Mouse (Mus musculus) hindbrain, embryonic 10.5 days (tissue): ENCODE measurements around the gene Camta1. TPM values are rescaled to one million over a fixed set of nuclear protein-coding genes. Genes with fewer than 3 reads are reported as not detected.

Experiments used
- DNase-seq: peaks from one replicate; pipeline ENCODE4 v3.0.0-alpha.2; 2017; ENCODE audit warnings: low spot score
- H3K27ac ChIP-seq: fragments of 300-500 bp; sonication (generic); 2 replicates; pipeline ENCODE4 v1.5.1; 2016; ENCODE audit warnings: mild to moderate bottlenecking, moderate library complexity
- H3K27me3 ChIP-seq: fragments of 300-500 bp; sonication (generic); 2 replicates; pipeline ENCODE4 v1.6.1; 2016; ENCODE audit warnings: mild to moderate bottlenecking; ENCODE audit not compliant: poor library complexity, insufficient read depth, severe bottlenecking
- H3K36me3 ChIP-seq: fragments of 300-500 bp; sonication (generic); 2 replicates; pipeline ENCODE4 v1.6.1; 2016; ENCODE audit warnings: mild to moderate bottlenecking, moderate library complexity
- H3K4me1 ChIP-seq: fragments of 300-500 bp; sonication (generic); replicated peaks from 2 replicates; pipeline ENCODE4 v1.6.1; 2016; ENCODE audit warnings: mild to moderate bottlenecking
- H3K4me3 ChIP-seq: fragments of 300-500 bp; sonication (generic); 2 replicates; pipeline ENCODE4 v1.5.1; 2016; ENCODE audit warnings: mild to moderate bottlenecking, moderate library complexity
- H3K9me3 ChIP-seq: fragments of 300-500 bp; sonication (generic); 2 replicates; pipeline ENCODE4 v1.6.1; 2016; ENCODE audit warnings: mild to moderate bottlenecking, moderate library complexity
- WGBS: fragments of 180-500 bp; shearing (Covaris S2); methylation state at CpG from one replicate; pipeline ENCODE4 v1.1.7; 2016; 5-methylcytosine and 5-hydroxymethylcytosine counted together
- polyA plus RNA-seq: library from polyadenylated mRNA; unstranded; fragments of >200 nt; fragmentation: Nextera tagmentation; extraction: Ambion mirVana; gene quantifications from 2 replicates; pipeline ENCODE4 v1.2.1, GENCODE M21; 2016

The Camta1 gene
- polyA plus RNA-seq, 1 experiment from 2014 or later: 140 TPM

- H3K36me3 ChIP-seq: no peaks in the 10 kb centered on the region
- no peak for DNase-seq
- WGBS: 88% methylated on average over 6 of the region's 6 CpGs
- 0 out of 2 replicates have a peak, but pooled peaks cover 3% of the 10 kb centered on the region for H3K9me3 ChIP-seq
- H3K4me1 ChIP-seq: peaks cover 27% of the 10 kb centered on the region
- no peak overlapping the region for H3K4me3 ChIP-seq
- H3K27me3 ChIP-seq: no peaks in the 10 kb centered on the region
- no peak overlapping the region for H3K27ac ChIP-seq
Observed at GRCm38 (mm10) chr4:151632321-151632720, 229.4 kb downstream of the Camta1 start.

- 0 out of 2 replicates have a peak, but pooled peaks cover 3% of the 10 kb centered on the region for H3K9me3 ChIP-seq
- 32% methylated on average over 10 of the region's 10 CpGs for WGBS
- peak overlapping the region; percentile 47 for H3K27ac ChIP-seq
- DNase-seq: no peak
- H3K4me3 ChIP-seq: no peak overlapping the region
- H3K27me3 ChIP-seq: peaks cover 2% of the 10 kb centered on the region; the same call in 1 of the 2 replicates
- H3K4me1 ChIP-seq: peaks cover 20% of the 10 kb centered on the region
- no peaks in the 10 kb centered on the region for H3K36me3 ChIP-seq
Observed at GRCm38 (mm10) chr4:151630664-151631063, 231.0 kb downstream of the Camta1 start.

GRCm38 (mm10) chr4:151630231-151630630 is 231.4 kb downstream of the Camta1 start:
- 32% methylated on average over 3 of the region's 3 CpGs for WGBS
- no peaks in the 10 kb centered on the region for H3K36me3 ChIP-seq

GRCm38 (mm10) chr4:151619541-151620016 is 242.1 kb downstream of the Camta1 start:
- Histone ChIP-seq H3K27ac (peak overlapping the region; percentile 76; the same call in 1 of the 2 replicates), H3K9me3 (peaks cover 5% of the 10 kb centered on the region; the same call in 1 of the 2 replicates), H3K4me3 (no peak overlapping the region), H3K27me3 (no peaks in the 10 kb centered on the region), H3K36me3 (no peaks in the 10 kb centered on the region), H3K4me1 (peaks cover 29% of the 10 kb centered on the region)
- 75% methylated on average over 14 of the region's 14 CpGs for WGBS
- DNase-seq: no peak

More at GRCm38 (mm10) chr4:151630231-151630630, 231.4 kb downstream of the Camta1 start:
- DNase-seq: no peak
- 0 out of 2 replicates have a peak, but pooled peaks cover 3% of the 10 kb centered on the region for H3K9me3 ChIP-seq
- peaks cover 2% of the 10 kb centered on the region; the same call in 1 of the 2 replicates for H3K27me3 ChIP-seq
- H3K4me1 ChIP-seq: peaks cover 19% of the 10 kb centered on the region
- H3K4me3 ChIP-seq: no peak overlapping the region
- no peak overlapping the region for H3K27ac ChIP-seq

GRCm38 (mm10) chr4:151618420-151619310 is 243.0 kb downstream of the Camta1 start:
- no peaks in the 10 kb centered on the region for H3K36me3 ChIP-seq
- peaks cover 29% of the 10 kb centered on the region for H3K4me1 ChIP-seq
- DNase-seq: peak; percentile 56
- peak overlapping the region; percentile 76 for H3K27ac ChIP-seq
- H3K27me3 ChIP-seq: no peaks in the 10 kb centered on the region
- H3K9me3 ChIP-seq: peaks cover 9% of the 10 kb centered on the region; the same call in 1 of the 2 replicates
- 35% methylated on average over 21 of the region's 21 CpGs for WGBS
- H3K4me3 ChIP-seq: peak overlapping the region; percentile 18; the same call in 1 of the 2 replicates

GRCm38 (mm10) chr4:151611621-151612020 is 250.1 kb downstream of the Camta1 start:
- no peak for DNase-seq
- 60% methylated on average over 6 of the region's 6 CpGs for WGBS
- H3K27me3 ChIP-seq: no peaks in the 10 kb centered on the region

GRCm38 (mm10) chr4:151610266-151610665 is 251.4 kb downstream of the Camta1 start:
- H3K4me3 ChIP-seq: no peak overlapping the region
- peaks cover 8% of the 10 kb centered on the region; the same call in 1 of the 2 replicates for H3K9me3 ChIP-seq
- peaks cover 4% of the 10 kb centered on the region; the same call in 1 of the 2 replicates for H3K4me1 ChIP-seq
- DNase-seq: peak; percentile 69
- H3K27ac ChIP-seq: no peak overlapping the region
- H3K27me3 ChIP-seq: no peaks in the 10 kb centered on the region
- no peaks in the 10 kb centered on the region for H3K36me3 ChIP-seq
- 11% methylated on average over 8 of the region's 8 CpGs for WGBS

More at GRCm38 (mm10) chr4:151611621-151612020, 250.1 kb downstream of the Camta1 start:
- H3K4me1 ChIP-seq: peaks cover 4% of the 10 kb centered on the region; the same call in 1 of the 2 replicates
- H3K27ac ChIP-seq: no peak overlapping the region
- H3K4me3 ChIP-seq: no peak overlapping the region
- H3K36me3 ChIP-seq: no peaks in the 10 kb centered on the region
- H3K9me3 ChIP-seq: peaks cover 9% of the 10 kb centered on the region; the same call in 1 of the 2 replicates

GRCm38 (mm10) chr4:151604907-151605306 is 256.8 kb downstream of the Camta1 start:
- Histone ChIP-seq H3K27me3 (0 out of 2 replicates have a peak, but pooled peaks cover 2% of the 10 kb centered on the region), H3K27ac (no peak overlapping the region), H3K9me3 (no peaks in the 10 kb centered on the region), H3K4me1 (no peaks in the 10 kb centered on the region), H3K36me3 (no peaks in the 10 kb centered on the region), H3K4me3 (no peak overlapping the region)
- DNase-seq: peak; percentile 71
- 34% methylated on average over 6 of the region's 6 CpGs for WGBS

GRCm38 (mm10) chr4:151604481-151604880 is 257.2 kb downstream of the Camta1 start:
- Histone ChIP-seq H3K4me3 (no peak overlapping the region), H3K27me3 (0 out of 2 replicates have a peak, but pooled peaks cover 2% of the 10 kb centered on the region), H3K9me3 (no peaks in the 10 kb centered on the region), H3K4me1 (no peaks in the 10 kb centered on the region), H3K27ac (no peak overlapping the region), H3K36me3 (no peaks in the 10 kb centered on the region)
- peak; percentile 88 for DNase-seq
- WGBS: 7% methylated on average over 16 of the region's 16 CpGs

- Histone ChIP-seq H3K4me1 (no peaks in the 10 kb centered on the region), H3K4me3 (no peak overlapping the region), H3K9me3 (no peaks in the 10 kb centered on the region), H3K27me3 (0 out of 2 replicates have a peak, but pooled peaks cover 2% of the 10 kb centered on the region), H3K36me3 (no peaks in the 10 kb centered on the region), H3K27ac (no peak overlapping the region)
- 86% methylated on average over 9 of the region's 9 CpGs for WGBS
- no peak for DNase-seq
Observed at GRCm38 (mm10) chr4:151603586-151603985, 258.1 kb downstream of the Camta1 start.

GRCm38 (mm10) chr4:151595116-151595515 is 266.6 kb downstream of the Camta1 start:
- 76% methylated on average over 8 of the region's 8 CpGs for WGBS
- Histone ChIP-seq H3K27ac (no peak overlapping the region), H3K36me3 (no peaks in the 10 kb centered on the region), H3K9me3 (no peaks in the 10 kb centered on the region), H3K4me1 (no peaks in the 10 kb centered on the region), H3K4me3 (no peak overlapping the region), H3K27me3 (no peaks in the 10 kb centered on the region)
- no peak for DNase-seq

GRCm38 (mm10) chr4:151593042-151593441 is 268.6 kb downstream of the Camta1 start:
- no peaks in the 10 kb centered on the region for H3K4me1 ChIP-seq
- no peaks in the 10 kb centered on the region for H3K36me3 ChIP-seq
- WGBS: 77% methylated on average over 7 of the region's 7 CpGs
- DNase-seq: no peak
- no peaks in the 10 kb centered on the region for H3K9me3 ChIP-seq
- no peak overlapping the region for H3K4me3 ChIP-seq
- H3K27ac ChIP-seq: no peak overlapping the region
- H3K27me3 ChIP-seq: no peaks in the 10 kb centered on the region

- no peaks in the 10 kb centered on the region for H3K27me3 ChIP-seq
- no peaks in the 10 kb centered on the region for H3K9me3 ChIP-seq
- no peaks in the 10 kb centered on the region for H3K36me3 ChIP-seq
- no peak for DNase-seq
- H3K4me1 ChIP-seq: no peaks in the 10 kb centered on the region
- no peak overlapping the region for H3K27ac ChIP-seq
- no peak overlapping the region for H3K4me3 ChIP-seq
- WGBS: 50% methylated on average over 9 of the region's 9 CpGs
Observed at GRCm38 (mm10) chr4:151586074-151586473, 275.6 kb downstream of the Camta1 start.
